Mouse (Mus musculus): ENCODE data around the gene C1qtnf1. TPM values are rescaled to one million over a fixed set of nuclear protein-coding genes. Genes with fewer than 3 reads are reported as not detected.

The C1qtnf1 gene
- polyA plus RNA-seq, 1 experiment: 3.4 TPM

DNA sequence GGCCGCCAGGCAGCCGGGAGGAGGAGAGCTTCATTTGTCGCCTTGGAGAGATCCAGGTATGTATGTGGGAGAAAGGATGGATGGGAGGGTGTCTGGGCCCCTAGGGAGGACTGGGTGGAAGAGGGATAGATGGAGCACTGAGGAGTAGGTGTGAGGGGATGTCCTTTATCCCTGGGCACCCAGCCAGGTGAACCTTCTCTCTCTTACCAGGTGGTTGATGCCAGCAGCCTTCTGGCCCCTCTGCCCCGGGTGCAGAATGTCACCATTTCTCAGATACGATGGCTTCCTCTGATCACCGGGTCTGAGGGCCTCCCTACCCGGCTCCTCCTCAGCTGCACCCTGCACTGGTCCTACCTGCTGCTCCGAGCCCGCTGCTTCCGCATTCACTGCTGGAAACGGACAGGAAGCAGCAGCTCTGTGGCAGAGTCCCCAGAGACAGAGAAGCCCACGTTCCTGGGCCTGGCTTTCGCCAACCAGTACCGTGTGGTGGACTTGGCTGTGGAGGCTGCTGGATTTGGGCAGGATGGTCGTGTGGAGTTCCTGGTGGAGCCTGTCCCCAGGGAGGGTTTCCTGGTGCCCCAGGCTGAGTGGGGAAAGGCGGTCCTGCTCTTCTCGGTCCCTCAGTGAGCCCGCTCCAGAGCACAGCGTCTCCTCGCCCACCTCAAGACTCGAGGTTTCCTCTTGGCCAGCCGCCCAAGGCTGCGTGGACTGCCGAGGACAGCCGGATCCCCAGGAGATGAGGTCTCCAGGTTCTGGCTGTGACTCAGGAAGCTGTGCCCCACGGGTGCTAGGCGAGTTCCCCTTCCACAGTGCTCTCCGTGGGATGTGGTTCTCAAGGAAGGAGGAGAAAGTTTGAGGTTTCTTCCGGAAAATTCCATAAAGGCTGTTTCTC, 59.1 kb downstream of the C1qtnf1 start:
- Histone ChIP-seq H3K4me1 (ENCODE audit: control insufficient read depth, insufficient read depth, low read length) (peaks cover 7% of the 10 kb centered on the region), H3K27ac (ENCODE audit: insufficient read depth, low read length) (no peak overlapping the region), H3K4me3 (ENCODE audit: insufficient read depth, low read length) (no peak overlapping the region)
- TF ChIP-seq CTCF (IDR thresholded peaks at IDR 0.05; ENCODE audit: extremely low read depth, insufficient read depth, low read length) (no peak), POLR2A (IDR thresholded peaks at IDR 0.05; ENCODE audit: extremely low read depth, insufficient read depth, low read length) (no peak)

DNA sequence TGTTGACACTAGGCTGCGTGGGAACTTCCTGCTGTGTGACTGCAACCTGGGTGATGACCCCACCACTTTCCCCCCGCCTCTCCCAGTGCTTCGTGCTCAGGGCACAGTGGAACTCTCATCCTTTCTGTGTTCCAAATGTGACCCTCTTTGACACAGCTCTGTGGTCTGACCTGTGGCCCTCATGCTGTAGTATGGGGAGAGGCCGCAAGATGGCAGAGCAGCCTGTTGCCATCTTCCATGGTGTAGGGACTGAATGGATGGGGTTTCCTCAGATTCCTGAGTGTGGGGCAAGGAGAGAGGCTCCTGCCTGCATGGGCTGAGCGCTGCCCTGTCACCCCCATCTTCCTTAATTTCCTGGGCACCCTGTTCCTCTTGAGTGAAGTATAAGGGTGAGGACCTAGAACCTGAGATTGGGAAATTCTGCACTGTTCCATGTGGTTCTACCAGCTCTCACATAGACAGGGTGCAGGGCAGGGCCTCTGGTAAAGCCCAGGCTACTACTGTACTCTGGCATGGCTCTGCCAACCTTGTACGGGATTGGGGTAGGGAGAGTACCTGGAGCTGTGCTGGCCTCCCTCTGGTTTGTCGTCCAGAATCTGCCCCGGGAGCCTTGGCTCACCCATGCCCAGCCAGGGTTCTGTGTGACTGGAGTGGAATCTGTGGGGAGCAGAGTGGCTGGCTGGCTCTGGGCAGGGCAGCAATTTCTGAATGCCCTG, 60.3 kb downstream of the C1qtnf1 start:
- H3K4me1 ChIP-seq (ENCODE audit: control insufficient read depth, insufficient read depth, low read length): peaks cover 7% of the 10 kb centered on the region
- no peak overlapping the region for H3K27ac ChIP-seq (ENCODE audit: insufficient read depth, low read length)
- no peak overlapping the region for H3K4me3 ChIP-seq (ENCODE audit: insufficient read depth, low read length)
- TF ChIP-seq CTCF (IDR thresholded peaks at IDR 0.05; ENCODE audit: extremely low read depth, insufficient read depth, low read length) (peak; percentile 28; the same call in 1 of the 2 replicates), POLR2A (IDR thresholded peaks at IDR 0.05; ENCODE audit: extremely low read depth, insufficient read depth, low read length) (0 out of 2 replicates have a peak, but pooled peaks have one; percentile 4)

- TF ChIP-seq POLR2A (IDR thresholded peaks at IDR 0.05; ENCODE audit: extremely low read depth, insufficient read depth, low read length): no peak
- no peak for TF ChIP-seq CTCF (IDR thresholded peaks at IDR 0.05; ENCODE audit: extremely low read depth, insufficient read depth, low read length)
- Histone ChIP-seq H3K27ac (ENCODE audit: insufficient read depth, low read length) (no peak overlapping the region), H3K4me1 (ENCODE audit: control insufficient read depth, insufficient read depth, low read length) (peaks cover 12% of the 10 kb centered on the region), H3K4me3 (ENCODE audit: insufficient read depth, low read length) (no peak overlapping the region)
Observed at GRCm38 (mm10) chr11:118488907-118489270, 60.9 kb downstream of the C1qtnf1 start.

DNA sequence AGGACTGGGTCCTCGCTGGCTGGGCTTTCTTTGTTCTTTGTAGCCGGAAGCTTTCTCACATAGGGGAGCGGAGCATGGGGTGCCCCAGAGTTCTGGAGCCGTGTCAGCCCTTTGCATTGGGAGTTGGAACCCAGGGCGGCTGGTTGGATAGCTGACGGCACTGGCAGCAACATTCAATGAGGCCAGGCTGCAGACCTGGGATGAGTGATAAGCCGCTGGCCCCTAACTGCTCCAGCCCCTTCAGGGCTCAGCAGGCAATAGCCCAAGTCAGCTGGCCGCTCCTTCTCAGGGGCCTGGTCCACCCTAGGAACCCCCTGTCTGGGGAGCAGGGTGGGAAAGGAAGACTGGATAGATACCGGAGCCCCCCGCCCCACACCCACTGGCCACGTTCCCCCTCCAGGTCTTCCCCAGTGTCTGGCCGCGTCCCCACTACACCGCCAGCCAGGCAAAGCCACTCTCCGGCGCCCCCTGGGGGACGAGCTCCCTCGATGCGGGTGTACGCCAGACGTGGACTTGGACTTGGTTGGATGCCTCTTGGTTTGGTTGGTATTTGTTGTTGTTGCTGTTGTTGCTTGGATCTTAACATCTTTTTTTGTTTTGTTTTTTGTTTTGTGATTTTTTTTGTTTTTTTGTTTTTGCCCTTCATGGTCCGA, 62.7 kb downstream of the C1qtnf1 start:
- no peak overlapping the region for H3K27ac ChIP-seq (ENCODE audit: insufficient read depth, low read length)
- H3K4me1 ChIP-seq (ENCODE audit: control insufficient read depth, insufficient read depth, low read length): peaks cover 10% of the 10 kb centered on the region
- H3K4me3 ChIP-seq (ENCODE audit: insufficient read depth, low read length): no peak overlapping the region
- TF ChIP-seq CTCF (IDR thresholded peaks at IDR 0.05; ENCODE audit: extremely low read depth, insufficient read depth, low read length) (peak; percentile 54), POLR2A (IDR thresholded peaks at IDR 0.05; ENCODE audit: extremely low read depth, insufficient read depth, low read length) (no peak)

DNA sequence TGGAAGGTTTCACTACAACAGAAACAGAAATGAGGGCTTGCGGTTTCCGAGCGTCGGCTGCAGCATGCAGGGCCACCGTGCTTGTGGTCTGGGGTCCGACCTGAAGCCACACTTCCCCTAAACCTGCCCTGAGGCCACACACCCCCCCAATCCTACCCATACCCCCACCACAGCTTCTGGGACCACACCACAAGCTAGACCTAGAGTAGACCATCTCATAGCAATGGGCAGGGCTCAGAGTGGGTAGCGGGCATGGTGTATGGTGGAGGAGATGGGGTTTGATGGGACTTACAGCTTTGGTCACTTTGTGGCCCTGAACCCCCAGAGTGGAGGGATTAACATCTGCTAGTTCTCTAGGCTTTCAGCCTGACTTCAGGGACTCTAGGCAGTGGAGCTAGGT, 63.2 kb downstream of the C1qtnf1 start:
- H3K4me3 ChIP-seq (ENCODE audit: insufficient read depth, low read length): no peak overlapping the region
- H3K27ac ChIP-seq (ENCODE audit: insufficient read depth, low read length): no peak overlapping the region
- peaks cover 13% of the 10 kb centered on the region for H3K4me1 ChIP-seq (ENCODE audit: control insufficient read depth, insufficient read depth, low read length)
- TF ChIP-seq POLR2A (IDR thresholded peaks at IDR 0.05; ENCODE audit: extremely low read depth, insufficient read depth, low read length) (no peak), CTCF (IDR thresholded peaks at IDR 0.05; ENCODE audit: extremely low read depth, insufficient read depth, low read length) (no peak)

- Histone ChIP-seq H3K4me3 (ENCODE audit: insufficient read depth, low read length) (no peak overlapping the region), H3K27ac (ENCODE audit: insufficient read depth, low read length) (no peak overlapping the region), H3K4me1 (ENCODE audit: control insufficient read depth, insufficient read depth, low read length) (peaks cover 16% of the 10 kb centered on the region)
- TF ChIP-seq CTCF (IDR thresholded peaks at IDR 0.05; ENCODE audit: extremely low read depth, insufficient read depth, low read length) (no peak), POLR2A (IDR thresholded peaks at IDR 0.05; ENCODE audit: extremely low read depth, insufficient read depth, low read length) (no peak)
Observed at GRCm38 (mm10) chr11:118493458-118493857, 65.5 kb downstream of the C1qtnf1 start.

GRCm38 (mm10) chr11:118494001-118494737, 66.2 kb downstream of the C1qtnf1 start:
- Histone ChIP-seq H3K4me3 (ENCODE audit: insufficient read depth, low read length) (no peak overlapping the region), H3K27ac (ENCODE audit: insufficient read depth, low read length) (no peak overlapping the region), H3K4me1 (ENCODE audit: control insufficient read depth, insufficient read depth, low read length) (peaks cover 16% of the 10 kb centered on the region)
- TF ChIP-seq POLR2A (IDR thresholded peaks at IDR 0.05; ENCODE audit: extremely low read depth, insufficient read depth, low read length): no peak
- no peak for TF ChIP-seq CTCF (IDR thresholded peaks at IDR 0.05; ENCODE audit: extremely low read depth, insufficient read depth, low read length)

GRCm38 (mm10) chr11:118495065-118495464, 67.1 kb downstream of the C1qtnf1 start:
- H3K27ac ChIP-seq (ENCODE audit: insufficient read depth, low read length): peak overlapping the region; percentile 50
- no peak overlapping the region for H3K4me3 ChIP-seq (ENCODE audit: insufficient read depth, low read length)
- peaks cover 16% of the 10 kb centered on the region for H3K4me1 ChIP-seq (ENCODE audit: control insufficient read depth, insufficient read depth, low read length)
- TF ChIP-seq CTCF (IDR thresholded peaks at IDR 0.05; ENCODE audit: extremely low read depth, insufficient read depth, low read length) (no peak), POLR2A (IDR thresholded peaks at IDR 0.05; ENCODE audit: extremely low read depth, insufficient read depth, low read length) (no peak)
